Mouse (Mus musculus) gastrocnemius, adult 2 months (tissue): ENCODE measurements around the gene Hic1. TPM values are rescaled to one million over a fixed set of nuclear protein-coding genes. Genes with fewer than 3 reads are reported as not detected.
A peak's percentile ranks its signal among the peaks of the same experiment; 100 is the strongest.

Source experiments
- DNase-seq: peaks from one replicate; pipeline ENCODE4 v3.0.0; 2022
- H3K27ac ChIP-seq: fragments of 200-600 bp; 2 replicates; pipeline ENCODE4 v1.8.1; 2022; ENCODE audit warnings: mild to moderate bottlenecking
- H3K4me3 ChIP-seq: fragments of 200-600 bp; 2 replicates; pipeline ENCODE4 v1.8.1; 2022; ENCODE audit warnings: mild to moderate bottlenecking, moderate library complexity
- CTCF ChIP-seq: fragments of 200-600 bp; IDR thresholded peaks from 2 replicates; pipeline ENCODE4 v1.8.1; 2022; ENCODE audit warnings: antibody characterized with exemption, mild to moderate bottlenecking, moderate library complexity
- intact Hi-C: fragments of 180-260 bp; cut with DNase I; formaldehyde crosslinking; loops from one replicate; pipeline ENCODE4 v1.15.1; 2025
- total RNA-seq, 2 experiments: library from RNA; stranded (reverse); gene quantifications; 2 replicates each; pipeline ENCODE4 v1.2.3; 2021

Hic1 gene
- total RNA-seq, 2 experiments from 2014 or later: 4.6 to 6.6 TPM

GRCm38 (mm10) chr11:75147106-75147845, 22.0 kb downstream of the Hic1 start:
- intact Hi-C loops: no loop called here
- peak; percentile 39 for DNase-seq
- TF ChIP-seq CTCF: no peak
- Histone ChIP-seq H3K4me3 (no peak overlapping the region), H3K27ac (peak overlapping the region; percentile 84)

- TF ChIP-seq CTCF: no peak
- intact Hi-C loops: no loop called here
- Histone ChIP-seq H3K27ac (no peak overlapping the region; the same call in 1 of the 2 replicates), H3K4me3 (no peak overlapping the region)
- DNase-seq: no peak
Measured at GRCm38 (mm10) chr11:75145841-75146240, 23.5 kb downstream of the Hic1 start.

- H3K27ac ChIP-seq: peak overlapping the region; percentile 28; the same call in 1 of the 2 replicates
- no peak for TF ChIP-seq CTCF
- no peak for DNase-seq
- no peak overlapping the region for H3K4me3 ChIP-seq
- intact Hi-C loops: no loop called here
Measured at GRCm38 (mm10) chr11:75142749-75143148, 26.6 kb downstream of the Hic1 start.

GRCm38 (mm10) chr11:75141913-75142312, 27.4 kb downstream of the Hic1 start:
- no peak for DNase-seq
- intact Hi-C loops: no loop called here
- peak overlapping the region; percentile 87; the same call in 1 of the 2 replicates for H3K27ac ChIP-seq
- TF ChIP-seq CTCF: no peak
- no peak overlapping the region for H3K4me3 ChIP-seq

DNA sequence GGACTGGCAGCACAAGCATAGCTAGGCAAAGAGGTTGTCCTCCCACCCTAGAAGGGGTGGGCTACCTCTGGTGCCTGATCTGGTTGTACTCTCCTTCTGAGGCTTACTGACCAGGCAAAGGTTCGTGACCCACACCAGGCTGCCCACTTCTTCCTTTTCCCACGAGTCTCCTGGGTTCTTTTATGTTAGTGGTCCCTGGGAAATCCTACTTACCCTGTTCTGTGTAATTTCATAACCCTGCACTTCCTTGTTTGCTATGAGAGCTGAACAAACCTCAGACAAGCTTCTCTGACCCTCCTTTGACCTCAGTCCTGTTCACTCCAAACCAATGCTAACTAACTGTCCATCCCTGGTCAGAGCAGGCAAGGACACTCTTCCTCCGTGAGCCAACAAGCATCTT, 28.3 kb downstream of the Hic1 start:
- intact Hi-C loops: no loop called here

DNA sequence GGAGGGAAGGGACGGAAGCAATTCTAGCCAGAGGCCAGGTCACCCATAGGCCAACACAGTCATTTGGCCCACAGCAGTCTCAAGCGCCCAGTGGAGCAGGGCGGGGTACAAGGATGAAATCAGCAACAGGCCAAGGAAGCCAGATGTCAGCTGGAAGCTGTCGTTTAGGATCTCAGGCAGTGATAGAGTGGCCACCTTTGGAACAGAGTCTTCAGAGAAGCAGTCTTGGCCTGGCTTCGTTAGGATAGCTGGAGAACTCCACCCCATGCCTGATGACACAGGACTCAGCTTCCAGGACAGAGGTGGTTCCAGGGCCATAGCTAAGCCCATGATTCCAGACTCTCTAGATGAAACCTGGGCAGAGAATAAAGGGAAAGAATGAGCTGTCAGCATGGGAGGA, 28.9 kb downstream of the Hic1 start:
- intact Hi-C loops: no loop called here
- TF ChIP-seq CTCF: no peak
- DNase-seq: peak; percentile 80

More for the DNA sequence above, 28.3 kb downstream of the Hic1 start:
- peak overlapping the region; percentile 87 for H3K27ac ChIP-seq
- no peak for TF ChIP-seq CTCF
- H3K4me3 ChIP-seq: no peak overlapping the region
- DNase-seq: no peak

DNA sequence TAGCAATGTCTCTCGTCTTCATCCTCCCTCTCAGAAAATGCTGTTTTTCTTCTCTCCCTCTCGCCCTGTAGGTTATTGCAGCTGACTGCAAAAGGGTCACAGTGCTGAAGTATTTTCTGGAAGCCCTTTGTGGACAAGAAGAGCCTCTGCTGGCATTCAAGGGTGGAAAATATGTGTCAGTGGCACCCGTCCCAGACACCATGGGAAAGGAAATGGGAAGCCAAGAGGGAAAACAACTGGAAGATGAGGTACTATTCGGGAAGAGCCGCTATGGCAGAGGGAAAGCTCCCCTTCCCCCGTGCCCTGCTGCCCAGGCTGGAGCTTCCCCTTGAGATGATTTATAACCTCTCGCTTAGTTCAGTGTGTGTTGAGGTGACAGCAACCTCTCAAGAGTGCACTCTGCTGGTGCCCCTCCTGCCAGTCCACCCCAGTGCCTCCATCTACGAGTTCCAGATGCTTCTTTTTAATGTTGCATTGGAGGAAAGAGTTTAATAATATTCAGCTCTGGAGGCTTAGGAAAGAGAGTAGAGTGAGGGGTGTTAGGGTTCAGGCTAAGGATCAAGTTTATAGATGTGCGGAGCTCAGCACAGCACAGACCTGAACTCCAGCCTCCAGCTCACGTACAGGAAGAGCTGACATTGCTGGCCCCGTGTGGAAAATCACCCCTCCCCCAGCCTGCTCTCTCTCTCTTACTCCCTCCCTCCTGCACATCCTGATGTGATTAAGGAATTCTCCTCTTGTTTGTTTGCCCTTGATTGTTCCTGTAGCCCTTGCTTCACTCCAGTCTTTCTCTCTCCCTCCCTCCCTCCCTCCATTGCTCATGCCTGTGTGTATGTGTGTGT, 30.0 kb downstream of the Hic1 start:
- peak; percentile 37; the same call in 1 of the 2 replicates for TF ChIP-seq CTCF
- peak; percentile 86 for DNase-seq
- intact Hi-C loops: no loop called here
- Histone ChIP-seq H3K4me3 (peak overlapping the region; percentile 3), H3K27ac (peak overlapping the region; percentile 89)

More for the DNA sequence above, 28.9 kb downstream of the Hic1 start:
- peak overlapping the region; percentile 87 for H3K27ac ChIP-seq
- no peak overlapping the region for H3K4me3 ChIP-seq

GRCm38 (mm10) chr11:75136666-75137398, 32.5 kb downstream of the Hic1 start:
- intact Hi-C loops: no loop called here
- no peak for DNase-seq
- no peak overlapping the region for H3K4me3 ChIP-seq
- TF ChIP-seq CTCF: no peak
- H3K27ac ChIP-seq: peak overlapping the region; percentile 77

GRCm38 (mm10) chr11:75135358-75135757, 34.0 kb downstream of the Hic1 start:
- Histone ChIP-seq H3K27ac (peak overlapping the region; percentile 77), H3K4me3 (no peak overlapping the region)
- TF ChIP-seq CTCF: no peak
- DNase-seq: no peak
- intact Hi-C loops: no loop called here

DNA sequence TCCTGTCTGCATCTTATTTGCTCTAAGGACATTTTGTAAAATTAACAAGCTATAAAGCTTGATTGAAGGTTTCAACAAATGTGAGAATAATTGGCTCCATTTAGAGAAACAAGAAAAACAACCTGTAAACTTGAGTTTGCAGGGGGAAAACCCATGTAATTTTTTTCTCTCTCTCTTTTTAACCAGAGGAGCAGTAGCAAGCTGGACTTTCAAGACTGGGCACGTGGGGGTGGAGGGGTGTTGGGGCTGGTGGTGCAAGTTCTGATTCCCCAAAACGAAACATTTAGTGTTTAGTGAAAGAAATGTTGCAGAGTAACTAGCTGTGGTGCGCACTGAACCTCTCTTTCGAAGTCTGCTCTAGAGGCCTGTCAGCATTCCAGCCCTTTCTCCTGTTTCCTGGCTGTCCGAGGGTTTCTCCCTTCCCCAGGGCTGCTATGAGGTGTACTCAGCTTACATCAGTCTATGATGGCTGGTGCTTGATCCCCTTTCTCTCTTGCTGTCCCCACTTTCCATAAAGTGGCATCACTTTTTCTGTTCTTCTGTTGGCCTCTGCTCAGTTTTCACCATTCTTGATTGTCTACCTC, 34.7 kb downstream of the Hic1 start:
- no peak for TF ChIP-seq CTCF
- Histone ChIP-seq H3K27ac (peak overlapping the region; percentile 77), H3K4me3 (no peak overlapping the region)
- DNase-seq: no peak
- intact Hi-C loops: no loop called here

DNA sequence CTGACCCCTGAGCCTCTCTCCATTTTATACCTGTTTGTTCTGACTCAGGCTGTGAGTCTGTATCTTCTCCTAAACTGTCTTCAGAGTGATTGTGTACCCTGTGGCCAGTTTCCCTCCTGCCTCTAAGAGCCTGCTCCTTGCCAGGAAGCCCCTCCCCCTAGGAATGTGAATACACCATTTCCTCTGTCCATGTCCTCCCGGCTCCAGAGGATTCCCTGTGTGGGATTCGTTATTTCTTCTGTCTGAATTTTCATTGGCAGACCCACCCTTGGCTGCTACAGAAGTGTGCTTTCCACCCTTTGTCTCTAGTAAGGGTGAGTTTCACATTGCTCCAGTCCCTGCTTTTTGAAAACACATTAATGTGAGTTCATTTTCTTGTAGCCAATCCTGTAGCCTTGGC, 35.4 kb downstream of the Hic1 start:
- DNase-seq: peak; percentile 59
- peak overlapping the region; percentile 77 for H3K27ac ChIP-seq
- intact Hi-C loops: no loop called here
- H3K4me3 ChIP-seq: no peak overlapping the region
- TF ChIP-seq CTCF: no peak

- TF ChIP-seq CTCF: no peak
- intact Hi-C loops: no loop called here
- peak overlapping the region; percentile 77 for H3K27ac ChIP-seq
- H3K4me3 ChIP-seq: no peak overlapping the region
- DNase-seq: no peak
Measured at GRCm38 (mm10) chr11:75133391-75133790, 35.9 kb downstream of the Hic1 start.
